Mouse (Mus musculus) adrenal gland, adult (tissue): ENCODE results near the gene Klhl8.

Source experiments
- DNase-seq, 2 experiments: peaks; one replicate each; pipeline ENCODE4 v3.0.0; 2022 to 2023; ENCODE audit warnings: low spot score in 1 of 2; ENCODE audit not compliant: inconsistent age in 2 of 2

Klhl8 gene

GRCm38 (mm10) chr5:103815249-103815617 lies 95.8 kb downstream of the Klhl8 start:
- DNase-seq: no peak

GRCm38 (mm10) chr5:103814551-103815248 lies 96.4 kb downstream of the Klhl8 start:
- peak in 1 of 2 experiments; percentile 60 for DNase-seq

GRCm38 (mm10) chr5:103813997-103814542 lies 97.0 kb downstream of the Klhl8 start:
- peak in 1 of 2 experiments; percentile 20 for DNase-seq

- peak in 1 of 2 experiments; percentile 45 for DNase-seq
Measured at GRCm38 (mm10) chr5:103813291-103813690, 97.8 kb downstream of the Klhl8 start.
